Mouse (Mus musculus) left cerebral cortex, adult 18-20 months (tissue): Measurements from ENCODE around the gene Ano2. TPM values are rescaled to one million over a fixed set of nuclear protein-coding genes. Genes with fewer than 3 reads are reported as not detected.

ENCODE experiments used
- DNase-seq, 2 experiments: peaks; one replicate each; pipeline ENCODE4 v3.0.0; 2021 to 2022; ENCODE audit warnings: low spot score in 2 of 2, mixed read lengths in 1 of 2
- total RNA-seq, 2 experiments: library from RNA; stranded (reverse); gene quantifications; 2 replicates each; pipeline ENCODE4 v1.2.3; 2021

Gene Ano2
- total RNA-seq, 2 experiments from 2014 or later: 5.3 to 7.1 TPM

- DNase-seq: no peak
Measured at GRCm38 (mm10) chr6:125737511-125738285, 47.5 kb downstream of the Ano2 start.

- DNase-seq: no peak
Measured at GRCm38 (mm10) chr6:125743203-125744100, 53.2 kb downstream of the Ano2 start.

GRCm38 (mm10) chr6:125747322-125747930, 57.2 kb downstream of the Ano2 start:
- no peak for DNase-seq

- DNase-seq: no peak
Measured at GRCm38 (mm10) chr6:125748646-125749045, 58.4 kb downstream of the Ano2 start.

- DNase-seq: no peak
Measured at GRCm38 (mm10) chr6:125762851-125763519, 72.8 kb downstream of the Ano2 start.

GRCm38 (mm10) chr6:125773256-125773655, 83.0 kb downstream of the Ano2 start:
- DNase-seq: no peak

- DNase-seq: peak in 1 of 2 experiments; percentile 8
Measured at GRCm38 (mm10) chr6:125776291-125776690, 86.1 kb downstream of the Ano2 start.

- DNase-seq: no peak
Measured at GRCm38 (mm10) chr6:125802954-125803353, 112.7 kb downstream of the Ano2 start.

- no peak for DNase-seq
Measured at GRCm38 (mm10) chr6:125803364-125804011, 113.3 kb downstream of the Ano2 start.

GRCm38 (mm10) chr6:125808996-125809649, 118.9 kb downstream of the Ano2 start:
- no peak for DNase-seq

GRCm38 (mm10) chr6:125811395-125811794, 121.2 kb downstream of the Ano2 start:
- DNase-seq: no peak

GRCm38 (mm10) chr6:125838121-125838520, 147.9 kb downstream of the Ano2 start:
- DNase-seq: no peak

- no peak for DNase-seq
Measured at GRCm38 (mm10) chr6:125841284-125841683, 151.1 kb downstream of the Ano2 start.

GRCm38 (mm10) chr6:125851196-125851595, 161.0 kb downstream of the Ano2 start:
- DNase-seq: no peak

- DNase-seq: peak in 1 of 2 experiments; percentile 9
Measured at GRCm38 (mm10) chr6:125858294-125858693, 168.1 kb downstream of the Ano2 start.

GRCm38 (mm10) chr6:125868516-125868915, 178.3 kb downstream of the Ano2 start:
- peak; percentile 21 to 32 for DNase-seq

GRCm38 (mm10) chr6:125871482-125871881, 181.3 kb downstream of the Ano2 start:
- DNase-seq: peak; percentile 7 to 35

- no peak for DNase-seq
Measured at GRCm38 (mm10) chr6:125874742-125875141, 184.5 kb downstream of the Ano2 start.

GRCm38 (mm10) chr6:125876884-125877283, 186.7 kb downstream of the Ano2 start:
- DNase-seq: no peak

GRCm38 (mm10) chr6:125878671-125879070, 188.5 kb downstream of the Ano2 start:
- no peak for DNase-seq
